Mouse (Mus musculus): Measurements from ENCODE around the gene Filip1.

DNA sequence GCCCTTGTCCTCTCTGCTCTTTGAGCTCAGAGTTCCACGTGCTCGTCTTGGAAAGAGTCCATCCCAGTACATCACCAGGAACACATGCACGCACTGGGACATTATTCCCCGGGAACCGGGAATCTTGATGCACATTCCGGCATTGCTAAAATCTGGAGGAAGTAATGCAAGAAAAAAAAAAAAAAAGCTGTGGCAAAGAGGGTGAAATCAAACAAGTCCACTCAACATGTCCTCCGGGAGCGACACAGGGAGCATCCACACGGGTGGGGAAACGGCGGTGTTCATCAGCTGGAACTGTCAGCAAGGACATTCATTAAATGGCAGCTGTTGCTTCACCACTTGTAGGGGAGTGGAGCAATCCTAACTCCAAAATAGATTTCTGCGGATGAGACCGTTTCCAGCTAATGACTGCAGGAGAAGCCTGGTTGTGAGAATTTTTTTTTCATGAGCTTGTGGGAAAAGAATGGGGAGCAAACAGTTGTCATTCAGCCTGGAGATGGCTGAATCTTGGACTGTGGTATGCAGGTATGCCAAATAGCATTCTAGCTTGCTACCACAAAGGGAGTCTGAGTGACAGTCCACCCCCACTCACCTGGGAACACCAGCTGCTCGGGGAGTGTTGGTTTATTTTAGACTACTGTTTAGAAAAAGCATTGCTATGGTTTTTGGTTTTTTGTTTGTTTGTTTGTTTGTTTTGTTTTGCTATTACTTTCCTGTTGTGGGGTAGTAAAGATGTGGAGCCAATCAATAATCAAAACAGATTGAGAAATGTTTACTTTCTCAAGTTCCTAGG, 46.9 kb downstream of the Filip1 start:
- TF ChIP-seq CTCF (conservative IDR thresholded peaks at IDR 0.05; ENCODE audit: low read length): no peak
- TF ChIP-seq NANOG (IDR thresholded peaks at IDR 0.05; ENCODE audit: borderline replicate concordance, low read length): no peak
